Mouse (Mus musculus): ENCODE results near the gene Bahd1. TPM values are rescaled to one million over a fixed set of nuclear protein-coding genes. Genes with fewer than 3 reads are reported as not detected.

The Bahd1 gene
- total and polyA plus RNA-seq, 3 experiments = 14.1 to 37.8 (median 32.1) TPM

DNA sequence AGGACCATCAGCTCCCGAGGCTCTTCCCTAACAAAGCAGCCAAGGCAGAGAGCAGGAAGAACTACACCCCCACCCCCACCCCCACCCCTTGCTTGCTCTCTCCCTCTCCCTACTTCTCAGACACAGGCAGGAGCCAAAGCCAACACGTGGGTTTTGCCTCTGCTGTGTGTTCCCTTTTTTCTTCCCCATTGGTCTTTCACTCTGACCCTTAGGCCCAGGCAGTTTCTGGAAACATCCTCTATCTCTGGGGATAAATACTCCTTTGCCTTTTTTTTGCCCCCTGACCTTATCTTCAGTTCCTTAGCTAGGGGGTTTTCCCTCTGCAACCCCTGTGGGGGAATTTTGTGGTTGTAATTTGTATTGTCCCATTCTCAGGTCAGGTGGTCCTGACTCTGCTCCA, 59.5 kb downstream of the Bahd1 start:
- TF ChIP-seq EP300 (IDR thresholded peaks at IDR 0.05; ENCODE audit: low read length) = peak; percentile 36; the same call in 1 of the 2 replicates
- peak; percentile 37; the same call in 1 of the 2 replicates for TF ChIP-seq ETS1 (conservative IDR thresholded peaks at IDR 0.05; ENCODE audit: low read depth, low read length)
- TF ChIP-seq MYC (IDR thresholded peaks at IDR 0.05; ENCODE audit: low read depth, low read length) = 0 out of 2 replicates have a peak, but pooled peaks have one; percentile 21
- no peak; the same call in 1 of the 2 replicates for TF ChIP-seq CHD2 (IDR thresholded peaks at IDR 0.05; ENCODE audit: low read length)
- peak; percentile 51; the same call in 1 of the 2 replicates for TF ChIP-seq ZNF384 (IDR thresholded peaks at IDR 0.05; ENCODE audit: low read depth, low read length)
- no peak for TF ChIP-seq CTCF (conservative IDR thresholded peaks at IDR 0.05 in 1 of 2, IDR thresholded peaks at IDR 0.05 in 1 of 2; ENCODE audit: low read depth in 2 of 2, low read length in 2 of 2)
- no peak overlapping the region for H3K4me2 ChIP-seq (ENCODE audit: insufficient read depth, low read depth, poor library complexity, severe bottlenecking)
- H3K9me3 ChIP-seq (replicated peaks; ENCODE audit: low read length) = no peaks in the 10 kb centered on the region
- no peak overlapping the region for H3K9ac ChIP-seq (ENCODE audit: insufficient read depth, low read depth)
- no peak overlapping the region for H3K4me3 ChIP-seq (replicated peaks in 1 of 3; ENCODE audit: low read depth in 2 of 3, low read length in 2 of 3, poor library complexity in 1 of 3)
- no peak overlapping the region; the same call in 1 of the 2 replicates for H3K27ac ChIP-seq (ENCODE audit: insufficient read depth, low read depth)
- peak; percentile 53 for DNase-seq (ENCODE audit: extremely low read depth)
- dilution Hi-C loops (cut with MboI; ENCODE audit: extremely low pct_ligation_motif_present, extremely low pct_unique_long_range_greater_than_20kb, low sequenced_read_pairs) (no loop called here), in situ Hi-C loops (cut with MboI; ENCODE audit: low pct_ligation_motif_present, low pct_unique_long_range_greater_than_20kb, low sequenced_read_pairs) (loop anchor here (5.0 kb wide), 1 partner anchor 32 kb away; the partner anchor contains the start of gene Chst14)
- H3K36me3 ChIP-seq (replicated peaks in 1 of 2; ENCODE audit: control insufficient read depth in 1 of 2, insufficient read depth in 1 of 2, low read length in 1 of 2) = no peaks in the 10 kb centered on the region
- H3K79me2 ChIP-seq (replicated peaks; ENCODE audit: control insufficient read depth, extremely low read depth, insufficient read depth, poor library complexity, severe bottlenecking) = no peaks in the 10 kb centered on the region
- H3K27me3 ChIP-seq (replicated peaks) = no peaks in the 10 kb centered on the region
- peaks cover 25 to 55% of the 10 kb centered on the region in 2 experiments for H3K4me1 ChIP-seq (ENCODE audit: control insufficient read depth in 1 of 2, insufficient read depth in 2 of 2)

DNA sequence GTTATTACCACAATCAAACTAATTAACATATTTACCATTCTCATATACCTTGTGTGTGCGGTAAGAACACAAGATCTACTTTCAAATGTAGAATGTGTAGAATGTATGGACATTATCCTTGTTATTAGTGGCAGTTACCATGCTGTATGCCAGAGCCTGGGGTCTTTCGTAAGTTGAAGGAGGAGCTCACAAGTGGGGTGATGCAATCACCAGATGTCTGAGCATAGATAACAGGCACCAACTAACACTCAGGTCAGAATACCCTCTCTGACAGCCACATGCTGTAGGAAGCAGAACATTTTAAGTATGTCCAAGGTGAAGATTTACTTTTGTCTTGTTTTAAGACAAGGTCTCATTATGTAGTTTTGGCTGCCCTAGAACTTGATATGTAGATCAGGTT, 60.2 kb downstream of the Bahd1 start:
- no peaks in the 10 kb centered on the region for H3K27me3 ChIP-seq (replicated peaks)
- 0 out of 2 replicates have a peak overlapping the region, but pooled peaks have one; percentile 18 for H3K9ac ChIP-seq (ENCODE audit: insufficient read depth, low read depth)
- H3K4me1 ChIP-seq (ENCODE audit: control insufficient read depth in 1 of 2, insufficient read depth in 2 of 2) = peaks cover 25 to 55% of the 10 kb centered on the region in 2 experiments
- no peak overlapping the region for H3K4me2 ChIP-seq (ENCODE audit: insufficient read depth, low read depth, poor library complexity, severe bottlenecking)
- peak; percentile 44 for DNase-seq (ENCODE audit: extremely low read depth)
- H3K4me3 ChIP-seq (replicated peaks in 1 of 3; ENCODE audit: low read depth in 2 of 3, low read length in 2 of 3, poor library complexity in 1 of 3) = no peak overlapping the region
- H3K27ac ChIP-seq (ENCODE audit: insufficient read depth, low read depth) = peak overlapping the region; percentile 13; the same call in 1 of the 2 replicates
- no peaks in the 10 kb centered on the region for H3K79me2 ChIP-seq (replicated peaks; ENCODE audit: control insufficient read depth, extremely low read depth, insufficient read depth, poor library complexity, severe bottlenecking)
- dilution Hi-C loops (cut with MboI; ENCODE audit: extremely low pct_ligation_motif_present, extremely low pct_unique_long_range_greater_than_20kb, low sequenced_read_pairs) = no loop called here
- H3K36me3 ChIP-seq (replicated peaks in 1 of 2; ENCODE audit: control insufficient read depth in 1 of 2, insufficient read depth in 1 of 2, low read length in 1 of 2) = no peaks in the 10 kb centered on the region
- in situ Hi-C loops (cut with MboI; ENCODE audit: low pct_ligation_motif_present, low pct_unique_long_range_greater_than_20kb, low sequenced_read_pairs) = loop anchor here (5.0 kb wide), 1 partner anchor 33 kb away; the partner anchor contains the start of gene Chst14
- no peak for TF ChIP-seq JUN (IDR thresholded peaks at IDR 0.05; ENCODE audit: insufficient read depth, low read depth, low read length)
- TF ChIP-seq TBP (conservative IDR thresholded peaks at IDR 0.05; ENCODE audit: low read depth, low read length) = 0 out of 2 replicates have a peak, but pooled peaks have one; percentile 50
- no peaks in the 10 kb centered on the region for H3K9me3 ChIP-seq (replicated peaks; ENCODE audit: low read length)

DNA sequence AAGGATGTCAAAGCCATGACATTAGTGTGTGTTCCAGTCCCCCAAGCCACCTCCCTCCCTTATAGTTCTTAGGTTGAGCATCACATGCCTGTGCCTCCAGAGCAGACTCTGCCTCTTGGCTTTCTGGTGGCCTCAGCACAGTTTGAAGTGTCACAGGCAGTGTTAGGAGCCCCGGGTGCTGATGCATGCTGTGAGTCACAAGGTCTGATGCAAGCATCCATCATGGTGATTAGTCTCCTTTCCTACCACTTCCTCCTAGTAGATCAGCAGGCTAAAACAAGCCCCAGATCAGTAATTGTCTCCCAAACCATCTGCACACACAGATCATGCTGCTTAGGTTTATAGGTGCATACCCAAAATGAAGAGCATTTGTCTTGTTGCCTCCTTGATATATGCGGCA, 61.4 kb downstream of the Bahd1 start:
- Histone ChIP-seq H3K9ac (ENCODE audit: insufficient read depth, low read depth) (0 out of 2 replicates have a peak overlapping the region, but pooled peaks have one; percentile 18), H3K4me2 (ENCODE audit: insufficient read depth, low read depth, poor library complexity, severe bottlenecking) (0 out of 2 replicates have a peak overlapping the region, but pooled peaks have one; percentile 8), H3K4me3 (replicated peaks in 1 of 3; ENCODE audit: low read depth in 2 of 3, low read length in 2 of 3, poor library complexity in 1 of 3) (no peak overlapping the region), H3K27ac (ENCODE audit: insufficient read depth, low read depth) (peak overlapping the region; percentile 43; the same call in 1 of the 2 replicates), H3K9me3 (replicated peaks; ENCODE audit: low read length) (no peaks in the 10 kb centered on the region), H3K79me2 (replicated peaks; ENCODE audit: control insufficient read depth, extremely low read depth, insufficient read depth, poor library complexity, severe bottlenecking) (no peaks in the 10 kb centered on the region), H3K36me3 (replicated peaks in 1 of 2; ENCODE audit: control insufficient read depth in 1 of 2, insufficient read depth in 1 of 2, low read length in 1 of 2) (no peaks in the 10 kb centered on the region), H3K27me3 (replicated peaks) (no peaks in the 10 kb centered on the region), H3K4me1 (ENCODE audit: control insufficient read depth in 1 of 2, insufficient read depth in 2 of 2) (peaks cover 25 to 63% of the 10 kb centered on the region in 2 experiments)
- dilution Hi-C loops (cut with MboI; ENCODE audit: extremely low pct_ligation_motif_present, extremely low pct_unique_long_range_greater_than_20kb, low sequenced_read_pairs) (no loop called here), in situ Hi-C loops (cut with MboI; ENCODE audit: low pct_ligation_motif_present, low pct_unique_long_range_greater_than_20kb, low sequenced_read_pairs) (loop anchor here (5.0 kb wide), 1 partner anchor 34 kb away; the partner anchor contains the start of gene Chst14)
- peak; percentile 83 for DNase-seq (ENCODE audit: extremely low read depth)
- TF ChIP-seq MEF2A (IDR thresholded peaks at IDR 0.05; ENCODE audit: borderline replicate concordance, low read depth, low read length) (no peak), MYC (IDR thresholded peaks at IDR 0.05; ENCODE audit: low read depth, low read length) (0 out of 2 replicates have a peak, but pooled peaks have one; percentile 46), IRF4 (IDR thresholded peaks at IDR 0.05; ENCODE audit: low read depth, low read length) (no peak), TBP (conservative IDR thresholded peaks at IDR 0.05; ENCODE audit: low read depth, low read length) (0 out of 2 replicates have a peak, but pooled peaks have one; percentile 26), BHLHE40 (IDR thresholded peaks at IDR 0.05; ENCODE audit: low read depth, low read length) (peak; percentile 29; the same call in 1 of the 2 replicates), ZMIZ1 (IDR thresholded peaks at IDR 0.05; ENCODE audit: low read depth, low read length) (no peak), ETS1 (conservative IDR thresholded peaks at IDR 0.05; ENCODE audit: low read depth, low read length) (peak; percentile 45), ELF1 (IDR thresholded peaks at IDR 0.05; ENCODE audit: low read depth, low read length) (no peak), NRF1 (IDR thresholded peaks at IDR 0.05; ENCODE audit: low read depth, low read length) (no peak), E2F4 (IDR thresholded peaks at IDR 0.05; ENCODE audit: insufficient replicate concordance, low read depth, low read length) (no peak), NELFE (IDR thresholded peaks at IDR 0.05; ENCODE audit: low read depth, low read length) (no peak), SMC3 (IDR thresholded peaks at IDR 0.05; ENCODE audit: low read depth, low read length) (no peak), PAX5 (IDR thresholded peaks at IDR 0.05; ENCODE audit: low read length) (no peak), CHD1 (IDR thresholded peaks at IDR 0.05; ENCODE audit: low read depth, low read length) (no peak), RAD21 (IDR thresholded peaks at IDR 0.05; ENCODE audit: low read depth, low read length) (no peak), MAX (IDR thresholded peaks at IDR 0.05; ENCODE audit: low read length) (peak; percentile 43; the same call in 1 of the 2 replicates), UBTF (IDR thresholded peaks at IDR 0.05; ENCODE audit: low read depth, low read length) (no peak), JUN (IDR thresholded peaks at IDR 0.05; ENCODE audit: insufficient read depth, low read depth, low read length) (no peak), EP300 (IDR thresholded peaks at IDR 0.05; ENCODE audit: low read length) (0 out of 2 replicates have a peak, but pooled peaks have one; percentile 13)
